Mouse (Mus musculus): ENCODE results near the gene Trim41. TPM values are rescaled to one million over a fixed set of nuclear protein-coding genes. Genes with fewer than 3 reads are reported as not detected.

The Trim41 gene
- total RNA-seq, 2 experiments from 2014 or later, result 53.6 to 54.3 TPM

GRCm38 (mm10) chr11:48817794-48818193, 641 bp upstream of the Trim41 start:
- DNase-seq, result no peak
- intact Hi-C loops (cut with DNase I), result no loop called here

GRCm38 (mm10) chr11:48816281-48816781, 822 bp downstream of the Trim41 start:
- intact Hi-C loops (cut with DNase I), result no loop called here
- peak; percentile 80 for DNase-seq

GRCm38 (mm10) chr11:48815851-48816250, 1.3 kb downstream of the Trim41 start:
- intact Hi-C loops (cut with DNase I), result no loop called here

GRCm38 (mm10) chr11:48813782-48814181, 3.4 kb downstream of the Trim41 start:
- intact Hi-C loops (cut with DNase I), result no loop called here
- DNase-seq, result no peak

More at GRCm38 (mm10) chr11:48815851-48816250, 1.3 kb downstream of the Trim41 start:
- peak; percentile 10 for DNase-seq

GRCm38 (mm10) chr11:48810142-48810541, 7.0 kb downstream of the Trim41 start:
- intact Hi-C loops (cut with DNase I), result no loop called here
- DNase-seq, result no peak

GRCm38 (mm10) chr11:48809434-48809830, 7.7 kb downstream of the Trim41 start:
- DNase-seq, result no peak
- intact Hi-C loops (cut with DNase I), result no loop called here

GRCm38 (mm10) chr11:48808737-48809433, 8.3 kb downstream of the Trim41 start:
- DNase-seq, result peak; percentile 36
- intact Hi-C loops (cut with DNase I), result no loop called here

GRCm38 (mm10) chr11:48808304-48808646, 8.9 kb downstream of the Trim41 start:
- no peak for DNase-seq
- intact Hi-C loops (cut with DNase I), result no loop called here

- intact Hi-C loops (cut with DNase I), result no loop called here
- DNase-seq, result no peak
These were observed 9.4 kb downstream of the Trim41 start for GRCm38 (mm10) chr11:48807563-48808303.

- peak; percentile 13 for DNase-seq
- intact Hi-C loops (cut with DNase I), result no loop called here
These were observed 10.1 kb downstream of the Trim41 start for GRCm38 (mm10) chr11:48806856-48807562.

- no peak for DNase-seq
- intact Hi-C loops (cut with DNase I), result no loop called here
These were observed 12.2 kb downstream of the Trim41 start for GRCm38 (mm10) chr11:48804922-48805321.

- no peak for DNase-seq
- intact Hi-C loops (cut with DNase I), result no loop called here
These were observed 13.2 kb downstream of the Trim41 start for GRCm38 (mm10) chr11:48803988-48804387.

- intact Hi-C loops (cut with DNase I), result no loop called here
- DNase-seq, result no peak
These were observed 15.1 kb downstream of the Trim41 start for GRCm38 (mm10) chr11:48801831-48802772.

GRCm38 (mm10) chr11:48799921-48800701, 17.0 kb downstream of the Trim41 start, which contains the start of gene Rack1:
Rack1 (plus strand) TSS chr11:48800332.
- intact Hi-C loops (cut with DNase I), result no loop called here
- peak; percentile 86 for DNase-seq

- peak; percentile 13 for DNase-seq
- intact Hi-C loops (cut with DNase I), result no loop called here
These were observed 17.9 kb downstream of the Trim41 start for GRCm38 (mm10) chr11:48798984-48799920.

- intact Hi-C loops (cut with DNase I), result no loop called here
- DNase-seq, result no peak
These were observed 18.8 kb downstream of the Trim41 start for GRCm38 (mm10) chr11:48798308-48798707.

GRCm38 (mm10) chr11:48797287-48797686, 19.9 kb downstream of the Trim41 start:
- intact Hi-C loops (cut with DNase I), result no loop called here
- no peak for DNase-seq

GRCm38 (mm10) chr11:48796290-48796689, 20.9 kb downstream of the Trim41 start:
- intact Hi-C loops (cut with DNase I), result no loop called here
- DNase-seq, result no peak

Measured in left cerebral cortex, postnatal 4 days (tissue).